In the genomic region with DNA sequence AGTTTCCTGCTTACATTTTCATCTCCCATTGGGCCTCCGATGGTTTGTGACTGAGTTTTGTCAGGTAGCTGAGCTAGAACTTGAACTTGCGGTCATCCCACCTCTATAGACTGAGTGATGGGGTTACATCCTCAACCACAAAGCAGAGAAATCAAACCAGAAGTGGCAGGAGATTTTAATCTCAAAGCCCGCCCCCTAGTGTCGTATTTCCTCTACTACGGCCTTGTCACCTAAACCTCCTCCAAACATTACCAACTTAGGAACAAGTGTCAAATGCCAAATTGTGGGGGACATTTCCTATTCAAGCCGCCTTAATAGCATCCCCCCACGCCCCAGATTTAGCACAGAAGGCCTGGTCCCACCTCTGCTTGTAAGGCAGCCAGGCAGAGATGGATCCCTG, we compare ENCODE assay signal across 15 mouse cellular contexts.
DNase-seq lines count a peak whose midpoint lies in the region; TF ChIP-seq lines count a peak whose summit lies in the region.
"Had no signal": no experiment of that assay in that cellular context is flagged by ENCODE, and none has a peak within 500 bp of the region (broad histone marks: within the 10 kb centered on the region; RNA-seq: fewer than 3 reads in every experiment).

No protein-coding gene starts in this region.

- no peak overlapping the region for H3K4me3 ChIP-seq in layer of hippocampus, adult 2 months
- H3K4me3 ChIP-seq: forebrain, embryonic 13.5 days; heart, embryonic 15.5 days; hindbrain, embryonic 13.5 days; limb, embryonic 12.5 days; liver, embryonic 15.5 days had no signal

- DNase-seq in embryo, embryonic 11 days: peak; percentile 10
- no peak for DNase-seq in embryo, embryonic 9.5 days (ENCODE audit: extremely low spot score)
- DNase-seq in layer of hippocampus, adult 2 months (ENCODE audit: low spot score in 2 of 2): no peak
- no peak for DNase-seq in layer of hippocampus, postnatal 14 days (ENCODE audit: low spot score in 2 of 2)
- DNase-seq in 3T3-L1 (ENCODE audit: low read depth, low spot score) (peak; percentile 3), ZHBTc4 (ENCODE audit: low read depth, low spot score) (peak; percentile 34)
- DNase-seq in heart, postnatal 36 days: no peak
- DNase-seq in adrenal gland, adult 2 months: no peak
- DNase-seq: kidney, adult 8-10 months; spleen, adult 18-20 months had no signal

- peak; percentile 63 for TF ChIP-seq CTCF in layer of hippocampus, adult 2 months (conservative IDR thresholded peaks at IDR 0.05)

- intact Hi-C loops in heart, postnatal 36 days (cut with DNase I): no loop called here

- H3K27ac ChIP-seq in layer of hippocampus, adult 2 months: no peak overlapping the region
- H3K27ac ChIP-seq: forebrain, embryonic 13.5 days; heart, embryonic 15.5 days; hindbrain, embryonic 13.5 days; limb, embryonic 12.5 days; liver, embryonic 15.5 days had no signal

Comparison
In these comparisons a context has a peak if more than half of its experiments do, and no peak if none do; other contexts are left out.
1. DNase-seq: peak in embryo, embryonic 11 days (single experiment), 3T3-L1 (single experiment) and ZHBTc4 (single experiment); none in embryo, embryonic 9.5 days (single experiment), layer of hippocampus, adult 2 months (0 of 2), layer of hippocampus, postnatal 14 days (0 of 2), heart, postnatal 36 days (0 of 2) and adrenal gland, adult 2 months (single experiment).